Mouse (Mus musculus): Measurements from ENCODE around the gene Bri3.

Bri3 gene

DNA sequence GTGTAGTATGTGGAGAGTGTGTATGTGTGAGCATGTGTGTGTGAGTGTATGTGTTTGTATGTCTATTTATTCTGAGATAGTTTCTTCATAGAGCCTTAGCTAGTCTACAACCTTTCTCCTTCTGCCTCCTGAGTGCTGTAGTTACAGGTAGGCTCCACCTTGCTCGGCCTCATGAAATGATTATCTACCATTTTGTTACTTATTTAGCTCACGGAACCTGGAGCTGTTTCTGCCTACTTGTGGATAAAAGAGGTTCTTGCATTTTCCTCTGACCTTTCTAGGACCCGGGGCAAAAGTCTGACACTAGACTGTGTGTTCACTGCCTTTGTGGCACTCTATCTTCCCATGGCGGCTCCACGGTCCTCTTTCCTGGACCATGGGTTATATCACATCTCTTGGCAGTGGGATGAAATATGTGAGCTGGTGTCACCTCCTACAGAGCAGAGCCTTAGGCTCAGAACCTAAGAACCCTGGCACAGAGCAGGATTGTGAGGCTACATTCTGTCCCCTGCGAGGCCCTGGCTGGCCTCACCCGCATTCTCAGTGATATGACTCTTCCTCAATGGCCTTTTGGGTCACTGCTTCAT, at the start of gene Bri3:
Bri3 (plus strand) TSS at position 537 of the 587 bp plus-strand sequence.
- in situ Hi-C loops (cut with MboI, MseI): no loop called here

DNA sequence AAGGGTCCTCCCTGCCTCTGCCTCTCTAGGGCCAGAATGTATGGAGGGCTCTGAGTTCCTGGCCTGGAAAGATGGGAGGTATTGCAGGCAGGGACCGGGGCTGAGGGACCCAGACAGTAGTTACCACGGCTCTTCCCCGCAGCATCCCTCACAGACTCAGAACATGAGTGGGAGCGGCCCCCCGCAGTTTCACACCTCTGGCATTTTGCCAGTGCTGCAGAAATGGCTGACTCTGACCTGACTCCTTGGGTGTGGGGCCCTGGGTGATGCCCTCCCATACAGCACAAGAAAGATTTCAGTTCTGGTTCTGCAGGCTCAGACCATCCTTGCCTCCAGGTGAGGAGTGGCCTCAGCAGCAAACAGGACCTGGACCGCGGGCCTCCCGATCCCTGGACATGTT, 48.7 kb upstream of the Bri3 start:
- in situ Hi-C loops (cut with MboI, MseI): no loop called here

GRCm38 (mm10) chr5:144200616-144201015, 43.6 kb upstream of the Bri3 start:
- in situ Hi-C loops (cut with MboI, MseI): no loop called here

DNA sequence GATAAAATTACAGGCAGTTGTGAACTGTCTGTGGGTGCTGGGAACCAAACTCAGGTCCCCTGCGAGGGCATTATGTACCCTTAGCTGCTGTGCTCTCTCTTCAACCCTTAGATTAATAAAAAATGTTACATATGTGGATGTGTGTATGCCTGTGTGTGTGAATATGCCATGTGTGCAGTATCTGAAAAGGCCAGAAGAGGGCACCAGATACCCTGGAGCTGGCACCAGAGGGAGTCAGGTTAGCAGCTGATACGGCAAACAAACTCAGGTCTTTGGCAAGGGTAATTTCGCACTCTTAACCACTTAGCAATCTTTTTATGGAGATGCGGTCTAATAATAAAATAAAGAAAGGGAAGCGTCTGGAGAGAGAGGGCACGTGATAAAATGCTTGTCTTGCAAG, 41.8 kb upstream of the Bri3 start:
- in situ Hi-C loops (cut with MboI, MseI): no loop called here

DNA sequence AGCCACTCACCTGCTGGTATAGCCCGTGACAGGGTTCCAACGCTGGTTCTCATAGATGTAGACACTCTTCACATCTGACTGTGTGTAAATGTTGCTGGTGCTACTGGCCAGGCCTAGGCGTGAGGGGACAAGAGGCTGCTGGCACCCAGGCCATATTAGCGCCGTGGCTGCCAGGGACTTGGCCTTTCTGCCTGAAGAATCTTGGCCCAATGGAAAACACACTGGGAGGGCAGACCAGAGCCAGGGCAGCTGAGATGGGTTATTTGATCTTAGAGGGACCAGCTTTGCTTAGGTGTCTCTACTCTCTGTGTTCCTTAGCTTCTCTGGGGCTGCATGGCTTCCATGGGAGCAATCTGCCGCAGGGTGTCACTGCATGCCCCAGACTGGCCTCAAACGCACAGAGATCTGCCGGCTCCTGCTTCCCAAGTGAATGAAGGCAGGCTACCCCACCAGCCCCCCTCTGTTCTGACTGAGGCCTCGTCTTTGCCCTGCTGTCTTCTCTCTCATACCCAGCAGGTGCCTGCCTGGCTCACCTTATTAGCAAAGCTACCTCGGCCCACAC, 40.8 kb upstream of the Bri3 start:
- in situ Hi-C loops (cut with MboI, MseI): no loop called here

DNA sequence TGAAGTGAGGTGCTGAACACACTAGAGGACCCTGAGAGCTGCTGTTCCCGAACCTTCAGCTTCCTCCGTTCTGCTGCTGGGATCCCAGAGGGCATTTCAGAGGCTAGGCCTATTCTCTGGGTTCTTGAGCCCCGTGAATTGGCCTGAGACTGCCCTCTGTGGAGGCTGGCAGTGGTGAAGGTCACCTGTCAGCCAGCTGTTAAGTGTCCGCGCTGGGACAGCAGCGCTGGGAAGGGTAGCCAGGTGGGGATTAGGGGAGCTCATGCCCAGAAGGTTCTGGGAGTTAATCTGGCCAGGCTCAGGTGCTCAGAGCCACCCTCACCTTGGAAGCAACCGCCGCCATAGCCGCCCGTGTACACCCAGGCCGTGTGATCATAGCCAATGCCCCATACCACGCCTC, 39.9 kb upstream of the Bri3 start:
- in situ Hi-C loops (cut with MboI, MseI): no loop called here

GRCm38 (mm10) chr5:144204911-144205310, 39.3 kb upstream of the Bri3 start:
- in situ Hi-C loops (cut with MboI, MseI): no loop called here

DNA sequence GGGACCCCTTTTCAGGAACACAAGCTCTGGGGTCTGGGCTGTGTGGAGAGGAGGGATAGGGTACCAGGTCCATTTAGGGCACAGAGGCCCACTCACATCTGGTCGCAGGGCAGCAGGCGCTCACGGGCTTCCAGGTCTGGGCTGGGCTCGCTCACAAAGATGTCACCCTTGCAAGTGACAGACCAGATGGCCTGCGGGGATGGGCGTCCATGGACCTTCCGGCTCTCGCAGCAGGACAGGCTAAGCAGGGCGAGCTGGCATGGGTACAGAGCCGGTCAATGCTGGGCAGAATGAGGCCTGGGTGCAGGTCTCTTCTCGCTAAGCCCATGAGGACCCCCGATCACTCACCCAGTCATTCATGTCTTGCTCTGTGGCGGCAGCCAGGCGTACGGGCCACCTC, 38.2 kb upstream of the Bri3 start:
- in situ Hi-C loops (cut with MboI, MseI): no loop called here

DNA sequence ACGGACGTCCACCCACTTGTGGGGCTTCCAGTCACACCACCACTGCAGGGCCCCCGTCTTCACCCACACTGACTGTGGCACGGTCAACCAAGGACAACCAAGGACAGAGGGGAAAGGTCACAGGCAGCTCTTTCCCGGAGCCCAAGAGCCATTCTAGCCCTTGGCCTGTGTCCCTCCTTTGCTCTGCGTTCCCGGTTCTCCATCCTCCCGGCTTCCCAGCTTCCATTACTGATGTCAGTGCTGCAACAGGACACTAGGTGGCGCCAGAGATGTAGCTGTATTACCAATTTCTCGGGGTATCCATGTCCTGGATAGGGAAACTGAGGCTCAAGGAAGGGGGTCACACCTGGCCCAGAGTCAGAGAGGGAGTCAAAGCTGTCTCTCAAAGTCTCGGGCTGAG, 36.8 kb upstream of the Bri3 start:
- in situ Hi-C loops (cut with MboI, MseI): no loop called here

DNA sequence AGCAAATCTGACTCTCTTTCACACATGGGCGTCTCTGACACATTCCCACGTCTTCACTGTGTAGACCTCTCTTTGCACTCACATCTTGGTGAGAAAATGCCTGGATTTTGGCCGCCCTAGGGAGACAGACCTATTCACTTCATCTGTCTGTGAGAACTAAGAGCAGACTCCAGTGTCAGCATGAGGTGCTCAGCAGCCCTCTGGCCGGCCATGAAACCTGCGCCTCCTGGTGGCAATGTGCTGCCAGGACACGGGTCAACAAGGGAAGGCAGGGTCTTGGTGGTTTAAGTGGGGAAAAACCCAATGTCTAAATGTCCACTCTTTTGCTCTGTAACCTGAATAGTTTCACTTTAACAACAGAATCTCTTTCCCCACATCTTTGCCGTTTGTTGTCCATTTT, 29.8 kb upstream of the Bri3 start:
- in situ Hi-C loops (cut with MboI, MseI): no loop called here

GRCm38 (mm10) chr5:144215992-144216391, 28.2 kb upstream of the Bri3 start:
- in situ Hi-C loops (cut with MboI, MseI): no loop called here

GRCm38 (mm10) chr5:144218061-144218460, 26.2 kb upstream of the Bri3 start:
- in situ Hi-C loops (cut with MboI, MseI): no loop called here

DNA sequence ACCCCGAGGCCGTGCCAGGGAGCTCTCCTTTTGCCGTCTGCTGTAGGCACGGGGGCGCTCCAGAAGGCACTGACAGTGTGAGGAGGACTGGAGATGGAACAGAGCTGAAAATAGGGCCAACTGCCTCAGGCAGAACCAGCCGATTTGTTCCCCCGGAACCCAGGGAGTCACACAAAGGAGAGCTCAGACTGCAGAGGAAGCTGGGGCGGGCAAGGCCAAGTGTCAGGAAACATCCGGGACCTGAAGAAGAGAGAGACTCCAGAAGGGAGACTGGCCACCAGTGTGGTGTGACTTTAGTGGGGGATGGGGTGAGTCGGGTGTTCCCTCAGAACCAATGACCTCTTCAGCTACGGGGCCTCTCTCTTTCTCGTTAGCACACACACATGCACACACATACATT, 24.9 kb upstream of the Bri3 start:
- in situ Hi-C loops (cut with MboI, MseI): no loop called here

DNA sequence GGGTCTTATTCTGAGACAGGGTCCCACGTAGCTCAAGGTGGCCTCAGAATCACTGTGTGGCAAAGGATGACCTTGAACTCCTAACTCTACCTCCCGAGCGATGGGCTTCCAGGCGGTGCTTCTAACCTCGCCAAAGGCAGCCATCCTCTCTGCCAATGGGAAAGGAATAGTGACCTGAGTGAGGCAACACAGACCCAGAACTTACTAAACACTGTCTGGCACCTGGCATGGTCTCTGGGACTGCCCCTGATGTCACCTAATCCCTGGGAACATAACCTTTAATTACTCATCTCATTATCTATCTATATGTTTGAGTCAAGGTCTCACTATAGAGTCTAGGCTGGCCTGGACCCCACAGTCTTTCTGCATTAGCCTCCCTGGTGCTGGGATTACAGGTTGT, 24.3 kb upstream of the Bri3 start:
- in situ Hi-C loops (cut with MboI, MseI): no loop called here

GRCm38 (mm10) chr5:144221305-144221704, 22.9 kb upstream of the Bri3 start:
- in situ Hi-C loops (cut with MboI, MseI): no loop called here

- in situ Hi-C loops (cut with MboI, MseI): no loop called here
Measured at GRCm38 (mm10) chr5:144222811-144223502, 21.3 kb upstream of the Bri3 start.

GRCm38 (mm10) chr5:144223503-144223862, 20.8 kb upstream of the Bri3 start, which contains the start of gene Tecpr1:
TSS of gene Tecpr1 (minus strand) at chr5:144223615.
- in situ Hi-C loops (cut with MboI, MseI): no loop called here

GRCm38 (mm10) chr5:144223899-144224816, 20.1 kb upstream of the Bri3 start:
- in situ Hi-C loops (cut with MboI, MseI): no loop called here

GRCm38 (mm10) chr5:144226220-144226619, 18.0 kb upstream of the Bri3 start:
- in situ Hi-C loops (cut with MboI, MseI): no loop called here

- in situ Hi-C loops (cut with MboI, MseI): no loop called here
Measured at GRCm38 (mm10) chr5:144230216-144230615, 14.0 kb upstream of the Bri3 start.

DNA sequence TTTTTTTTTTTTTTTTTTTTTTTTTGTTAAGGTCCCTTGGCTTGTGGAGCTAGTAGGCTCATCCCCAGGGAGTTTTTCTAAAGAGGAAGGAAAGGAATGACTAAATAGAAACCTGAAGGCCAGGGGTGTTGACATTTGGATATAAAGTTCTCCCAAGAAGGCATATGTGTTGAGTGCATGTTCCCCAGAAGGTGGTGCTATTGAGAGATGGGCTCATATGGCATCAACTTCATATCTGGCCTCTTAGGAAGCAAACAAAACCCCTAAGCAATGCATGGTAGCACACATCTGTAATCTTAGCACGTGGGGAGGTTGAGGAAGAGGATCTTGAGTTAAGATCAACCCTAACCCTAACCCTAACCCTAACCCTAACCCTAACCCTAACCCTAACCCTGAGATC, 12.8 kb upstream of the Bri3 start:
- in situ Hi-C loops (cut with MboI, MseI): no loop called here

- in situ Hi-C loops (cut with MboI, MseI): no loop called here
Measured at GRCm38 (mm10) chr5:144232531-144232930, 11.7 kb upstream of the Bri3 start.
